In the genomic region with DNA sequence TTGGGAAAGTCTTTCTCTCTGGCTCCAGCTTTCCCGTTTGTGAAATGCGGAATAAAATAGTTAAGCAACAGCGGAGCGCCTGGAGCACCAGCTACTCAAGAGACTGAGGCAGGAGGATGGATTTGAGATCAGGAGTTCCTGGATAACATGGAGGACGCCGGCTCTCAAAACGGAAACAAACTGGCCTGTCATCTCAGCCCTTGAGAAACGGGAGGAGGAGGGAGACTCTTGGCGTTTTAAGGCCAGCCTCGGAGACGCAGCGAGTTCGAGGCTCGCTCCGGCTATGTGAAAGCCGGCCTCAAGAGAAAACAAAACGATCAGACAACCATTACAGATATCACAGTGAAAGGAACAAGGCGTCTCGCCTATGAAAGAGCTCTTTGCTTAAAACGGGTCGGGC, we compare ENCODE assay signal across 8 mouse cellular contexts. TPM values are rescaled to one million over a fixed set of nuclear protein-coding genes. Genes with fewer than 3 reads are reported as not detected.
DNase-seq lines count a peak whose midpoint lies in the region; ATAC-seq and TF ChIP-seq lines count a peak whose summit lies in the region.

No protein-coding gene starts in this region.

- H3K9me3 ChIP-seq in hindbrain, embryonic 11.5 days (ENCODE audit: control insufficient read depth, low read length) = no peaks in the 10 kb centered on the region
- H3K9me3 ChIP-seq in midbrain, embryonic 10.5 days (replicated peaks) = no peaks in the 10 kb centered on the region

- no peak for DNase-seq in layer of hippocampus, adult 2 months (ENCODE audit: low spot score in 2 of 2)
- no peak for DNase-seq in layer of hippocampus, postnatal 10 days (ENCODE audit: low spot score in 2 of 2)
- no peak for DNase-seq in hindbrain, embryonic 11.5 days (ENCODE audit: low spot score)
- no peak for DNase-seq in midbrain, embryonic 10.5 days (ENCODE audit: low spot score)
- no peak for DNase-seq in layer of hippocampus, postnatal 25 days (ENCODE audit: extremely low spot score in 1 of 2, low spot score in 1 of 2)
- DNase-seq in gastrocnemius, adult 18-20 months (ENCODE audit: low spot score) = no peak
- DNase-seq in spleen, adult 18-20 months = no peak

- peak overlapping the region; percentile 91 for H3K9ac ChIP-seq in hindbrain, embryonic 11.5 days (ENCODE audit: low read depth, low read length)

- peak overlapping the region; percentile 100 for H3K27ac ChIP-seq in layer of hippocampus, adult 2 months
- H3K27ac ChIP-seq in bone marrow macrophage, adult 2 months (ENCODE audit: insufficient read depth, low read depth, low read length) = peak overlapping the region; percentile 97
- peak overlapping the region; percentile 94 for H3K27ac ChIP-seq in hindbrain, embryonic 11.5 days (ENCODE audit: low read depth, low read length)
- peak overlapping the region; percentile 99 for H3K27ac ChIP-seq in midbrain, embryonic 10.5 days (replicated peaks)

- ATAC-seq in hindbrain, embryonic 11.5 days (ENCODE audit: low FRiP score) = no peak

- no peaks in the 10 kb centered on the region; the same call in 1 of the 2 replicates for H3K36me3 ChIP-seq in hindbrain, embryonic 11.5 days (ENCODE audit: control insufficient read depth, insufficient read depth, low read length)
- H3K36me3 ChIP-seq in midbrain, embryonic 10.5 days = peaks cover 46% of the 10 kb centered on the region

- peak overlapping the region; percentile 97 for H3K4me3 ChIP-seq in layer of hippocampus, adult 2 months
- H3K4me3 ChIP-seq in bone marrow macrophage, adult 2 months (ENCODE audit: insufficient read depth, low read length) = peak overlapping the region; percentile 99
- H3K4me3 ChIP-seq in hindbrain, embryonic 11.5 days (ENCODE audit: low read depth, low read length) = peak overlapping the region; percentile 90
- peak overlapping the region; percentile 99 for H3K4me3 ChIP-seq in midbrain, embryonic 10.5 days

- H3K27me3 ChIP-seq in hindbrain, embryonic 11.5 days (ENCODE audit: control insufficient read depth, insufficient read depth, low read length) = no peaks in the 10 kb centered on the region
- no peaks in the 10 kb centered on the region for H3K27me3 ChIP-seq in midbrain, embryonic 10.5 days (ENCODE audit: low read depth, poor library complexity, severe bottlenecking)

- H3K4me2 ChIP-seq in hindbrain, embryonic 11.5 days (replicated peaks; ENCODE audit: low read depth, low read length) = peak overlapping the region; percentile 49

- 4% methylated on average over 21 of the region's 21 CpGs for WGBS in hindbrain, embryonic 11.5 days
- WGBS in midbrain, embryonic 10.5 days = 5% methylated on average over 21 of the region's 21 CpGs

- TF ChIP-seq CTCF in layer of hippocampus, adult 2 months (conservative IDR thresholded peaks at IDR 0.05) = no peak
- TF ChIP-seq CTCF in bone marrow macrophage, adult 2 months (IDR thresholded peaks at IDR 0.05; ENCODE audit: low read depth, low read length) = no peak

- no peak for TF ChIP-seq POLR2A in bone marrow macrophage, adult 2 months (IDR thresholded peaks at IDR 0.05; ENCODE audit: borderline replicate concordance, low read depth, low read length)

- H3K4me1 ChIP-seq in bone marrow macrophage, adult 2 months (ENCODE audit: control insufficient read depth, insufficient read depth, low read length) = peaks cover 24% of the 10 kb centered on the region
- no peaks in the 10 kb centered on the region for H3K4me1 ChIP-seq in hindbrain, embryonic 11.5 days (replicated peaks; ENCODE audit: control insufficient read depth, insufficient read depth, low read length)
- H3K4me1 ChIP-seq in midbrain, embryonic 10.5 days = peaks cover 16% of the 10 kb centered on the region

RNA-seq across cellular contexts. Expression of a gene that starts 0.8 kb away (rescaled TPM):
- 10 to 100 TPM; 90.5 to 91.5 TPM for total RNA-seq in layer of hippocampus, adult 2 months (2021)
- 10 to 100 TPM; 82.6 to 83.2 TPM for total RNA-seq in layer of hippocampus, postnatal 10 days (2021)
- 57.9 and 64.2 TPM in 2 replicates for polyA plus RNA-seq in bone marrow macrophage, adult 2 months (2012; ENCODE audit: insufficient read depth, insufficient read length, missing spikeins)
- 162 and 163 TPM in 2 replicates for polyA plus RNA-seq in hindbrain, embryonic 11.5 days (2014; fragmentation: Nextera tagmentation; extraction: Ambion mirVana)
- polyA plus RNA-seq in midbrain, embryonic 10.5 days (2016; fragmentation: Nextera tagmentation; extraction: Ambion mirVana) = 189 and 190 TPM in 2 replicates
- total RNA-seq in layer of hippocampus, postnatal 25 days (2021) = 10 to 100 TPM; 88.1 to 89.3 TPM
- total RNA-seq in gastrocnemius, adult 18-20 months (2021) = 10 to 100 TPM; 15.7 to 17.1 TPM

RNA-seq across cellular contexts. Expression of a gene that starts 24.0 kb away (rescaled TPM):
- total RNA-seq in layer of hippocampus, adult 2 months (2021) = 10 to 100 TPM; 63.7 to 65.6 TPM
- total RNA-seq in layer of hippocampus, postnatal 10 days (2021) = 100 to 1,000 TPM; 106 to 114 TPM
- polyA plus RNA-seq in bone marrow macrophage, adult 2 months (2012; ENCODE audit: insufficient read depth, insufficient read length, missing spikeins) = 101 and 112 TPM in 2 replicates
- polyA plus RNA-seq in hindbrain, embryonic 11.5 days (2014; fragmentation: Nextera tagmentation; extraction: Ambion mirVana) = 182 and 205 TPM in 2 replicates
- polyA plus RNA-seq in midbrain, embryonic 10.5 days (2016; fragmentation: Nextera tagmentation; extraction: Ambion mirVana) = 218 and 255 TPM in 2 replicates
- 10 to 100 TPM; 59.9 to 62.0 TPM for total RNA-seq in layer of hippocampus, postnatal 25 days (2021)
- 10 to 100 TPM; 40.3 to 50.1 TPM for total RNA-seq in gastrocnemius, adult 18-20 months (2021)

RNA-seq across cellular contexts. Expression of a gene that starts 25.8 kb away (rescaled TPM):
- 100 to 1,000 TPM; 144 to 151 TPM for total RNA-seq in layer of hippocampus, adult 2 months (2021)
- total RNA-seq in layer of hippocampus, postnatal 10 days (2021) = 100 to 1,000 TPM; 123 to 128 TPM
- 54.1 and 66.1 TPM in 2 replicates for polyA plus RNA-seq in bone marrow macrophage, adult 2 months (2012; ENCODE audit: insufficient read depth, insufficient read length, missing spikeins)
- 54.6 and 63.4 TPM in 2 replicates for polyA plus RNA-seq in hindbrain, embryonic 11.5 days (2014; fragmentation: Nextera tagmentation; extraction: Ambion mirVana)
- polyA plus RNA-seq in midbrain, embryonic 10.5 days (2016; fragmentation: Nextera tagmentation; extraction: Ambion mirVana) = 88.1 and 91.4 TPM in 2 replicates
- 100 to 1,000 TPM; 144 to 161 TPM for total RNA-seq in layer of hippocampus, postnatal 25 days (2021)
- 10 to 100 TPM; 37.4 to 46.5 TPM for total RNA-seq in gastrocnemius, adult 18-20 months (2021)

RNA-seq across cellular contexts. Expression of a gene that starts 59.1 kb away (rescaled TPM):
- 10 to 100 TPM in 1 of 2 experiments, 1 to 10 TPM in 1; 7.1 to 11.8 TPM for total RNA-seq in layer of hippocampus, adult 2 months (2021)
- 10 to 100 TPM; 11.6 to 12.0 TPM for total RNA-seq in layer of hippocampus, postnatal 10 days (2021)
- 36.2 and 40.8 TPM in 2 replicates for polyA plus RNA-seq in bone marrow macrophage, adult 2 months (2012; ENCODE audit: insufficient read depth, insufficient read length, missing spikeins)
- polyA plus RNA-seq in hindbrain, embryonic 11.5 days (2014; fragmentation: Nextera tagmentation; extraction: Ambion mirVana) = 40.2 and 42.6 TPM in 2 replicates
- polyA plus RNA-seq in midbrain, embryonic 10.5 days (2016; fragmentation: Nextera tagmentation; extraction: Ambion mirVana) = 54.2 and 56.0 TPM in 2 replicates
- total RNA-seq in layer of hippocampus, postnatal 25 days (2021) = 1 to 10 TPM; 8.4 to 9.4 TPM
- total RNA-seq in gastrocnemius, adult 18-20 months (2021) = 10 to 100 TPM; 26.9 to 33.9 TPM

Comparison
In these comparisons a context has a peak if more than half of its experiments do, and no peak if none do; other contexts are left out.
1. RNA of a gene that starts 0.8 kb away (total RNA-seq): 90.5 to 91.5 TPM in layer of hippocampus, adult 2 months, 88.1 to 89.3 TPM in layer of hippocampus, postnatal 25 days and 82.6 to 83.2 TPM in layer of hippocampus, postnatal 10 days; 15.7 to 17.1 TPM in gastrocnemius, adult 18-20 months; every median in the first group is over 4 times any median in the second.
2. Peak in every context shown above with its lines, with median percentiles within 50 percentile points of each other: H3K27ac ChIP-seq and H3K4me3 ChIP-seq.